In the genomic region with DNA sequence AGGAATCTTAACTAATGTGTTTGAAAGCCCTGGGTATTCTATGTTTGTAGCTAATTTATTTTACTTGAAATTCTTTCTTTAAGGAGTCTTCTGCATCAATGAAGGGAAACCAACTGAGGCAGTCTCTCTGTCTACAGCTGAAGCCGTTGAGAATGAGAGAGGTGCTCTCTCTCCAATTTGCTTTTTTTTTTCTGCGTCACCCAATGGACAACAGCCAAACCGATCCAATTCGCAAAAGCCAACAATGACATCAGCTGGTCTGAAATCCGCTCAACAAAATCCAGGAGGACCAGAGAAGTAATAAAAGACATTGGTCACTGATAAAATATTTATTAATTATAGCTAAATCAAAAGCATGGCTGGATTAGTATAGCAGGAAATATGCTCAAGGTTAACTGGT, we compare ENCODE assay signal across 30 mouse cellular contexts. TPM values are rescaled to one million over a fixed set of nuclear protein-coding genes. Genes with fewer than 3 reads are reported as not detected.
DNase-seq lines count a peak whose midpoint lies in the region; ATAC-seq lines count a peak whose summit lies in the region.
"Had no signal": no experiment of that assay in that cellular context is flagged by ENCODE, and none has a peak within 500 bp of the region (broad histone marks: within the 10 kb centered on the region; RNA-seq: fewer than 3 reads in every experiment).

No protein-coding gene starts in this region.

- 73% methylated on average over 5 of the region's 5 CpGs for WGBS in forebrain, embryonic 14.5 days
- WGBS in forebrain, embryonic 11.5 days: 90% methylated on average over 5 of the region's 5 CpGs
- WGBS in liver, embryonic 11.5 days: 86% methylated on average over 5 of the region's 5 CpGs

- DNase-seq in forebrain, embryonic 14.5 days (ENCODE audit: low spot score): peak; percentile 19
- DNase-seq in forebrain, embryonic 11.5 days (ENCODE audit: low spot score): no peak
- DNase-seq in ovary, postnatal 14 days (ENCODE audit: low spot score): peak; percentile 32
- no peak for DNase-seq in ovary, adult 18-20 months (ENCODE audit: low spot score)
- DNase-seq in gastrocnemius, postnatal 25 days: peak; percentile 49
- DNase-seq in heart, postnatal 4 days: peak; percentile 53
- DNase-seq in spleen, postnatal 36 days (ENCODE audit: low spot score in 2 of 2): no peak
- no peak for DNase-seq in liver, embryonic 11.5 days (ENCODE audit: low spot score)
- DNase-seq: B cell, adult 2 months; cerebellum, adult 18-20 months; kidney, postnatal 25 days; layer of hippocampus, postnatal 36 days; lung, embryonic 14.5 days; lung, postnatal 36 days; retina, postnatal 1 day; right cerebral cortex, postnatal 25 days had no signal

- H3K27ac ChIP-seq in forebrain, embryonic 14.5 days (ENCODE audit: low read depth, low read length): no peak overlapping the region
- H3K27ac ChIP-seq in forebrain, embryonic 11.5 days (ENCODE audit: low read depth, low read length): no peak overlapping the region
- H3K27ac ChIP-seq in liver, embryonic 11.5 days (ENCODE audit: low read depth, low read length): no peak overlapping the region
- H3K27ac ChIP-seq: forebrain, embryonic 10.5 days; heart, embryonic 13.5 days; hindbrain, embryonic 10.5 days; hindbrain, postnatal 0 days; layer of hippocampus, adult 2 months; limb, embryonic 13.5 days; liver, embryonic 14.5 days; midbrain, embryonic 13.5 days had no signal

- no peaks in the 10 kb centered on the region for H3K27me3 ChIP-seq in forebrain, embryonic 14.5 days (replicated peaks; ENCODE audit: control insufficient read depth, insufficient read depth, low read length)
- no peaks in the 10 kb centered on the region for H3K27me3 ChIP-seq in forebrain, embryonic 11.5 days (ENCODE audit: control insufficient read depth, insufficient read depth, low read length)
- H3K27me3 ChIP-seq in liver, embryonic 11.5 days (replicated peaks; ENCODE audit: control insufficient read depth, insufficient read depth, low read length): no peaks in the 10 kb centered on the region
- H3K27me3 ChIP-seq: heart, embryonic 13.5 days; limb, embryonic 13.5 days; megakaryocyte, embryonic 14.5 days; midbrain, embryonic 13.5 days; Patski had no signal

- H3K4me2 ChIP-seq in forebrain, embryonic 14.5 days (ENCODE audit: low read length): no peak overlapping the region
- no peak overlapping the region for H3K4me2 ChIP-seq in forebrain, embryonic 11.5 days (ENCODE audit: low read depth, low read length, severe bottlenecking)
- no peak overlapping the region for H3K4me2 ChIP-seq in liver, embryonic 11.5 days
- H3K4me2 ChIP-seq: heart, embryonic 13.5 days; limb, embryonic 13.5 days; lung, embryonic 14.5 days; midbrain, embryonic 13.5 days had no signal

- 0 out of 2 replicates have a peak, but pooled peaks cover 2% of the 10 kb centered on the region for H3K4me1 ChIP-seq in forebrain, embryonic 14.5 days (ENCODE audit: control insufficient read depth, insufficient read depth, low read length)
- no peaks in the 10 kb centered on the region for H3K4me1 ChIP-seq in forebrain, embryonic 11.5 days (replicated peaks; ENCODE audit: control insufficient read depth, insufficient read depth, low read length)
- no peaks in the 10 kb centered on the region for H3K4me1 ChIP-seq in liver, embryonic 11.5 days (replicated peaks; ENCODE audit: control insufficient read depth, insufficient read depth, low read length)
- H3K4me1 ChIP-seq: hindbrain, embryonic 10.5 days; limb, embryonic 13.5 days; megakaryocyte, embryonic 14.5 days had no signal

- H3K4me3 ChIP-seq in forebrain, embryonic 14.5 days (ENCODE audit: low read depth, low read length): no peak overlapping the region
- H3K4me3 ChIP-seq in forebrain, embryonic 11.5 days (ENCODE audit: low read depth, low read length): no peak overlapping the region
- no peak overlapping the region for H3K4me3 ChIP-seq in liver, embryonic 11.5 days (ENCODE audit: low read depth, low read length)
- H3K4me3 ChIP-seq: forebrain, embryonic 10.5 days; heart, embryonic 13.5 days; hindbrain, embryonic 10.5 days; layer of hippocampus, adult 2 months; limb, embryonic 13.5 days; megakaryocyte, embryonic 14.5 days; midbrain, embryonic 13.5 days had no signal

- no peaks in the 10 kb centered on the region for H3K36me3 ChIP-seq in forebrain, embryonic 14.5 days (ENCODE audit: control insufficient read depth, insufficient read depth, low read length)
- H3K36me3 ChIP-seq in forebrain, embryonic 11.5 days (ENCODE audit: control insufficient read depth, insufficient read depth, low read length): no peaks in the 10 kb centered on the region
- H3K36me3 ChIP-seq in liver, embryonic 11.5 days (ENCODE audit: control insufficient read depth, insufficient read depth, low read length): no peaks in the 10 kb centered on the region
- H3K36me3 ChIP-seq: forebrain, embryonic 10.5 days; G1E; heart, embryonic 13.5 days; hindbrain, embryonic 10.5 days; limb, embryonic 13.5 days; midbrain, embryonic 13.5 days had no signal

- no peak overlapping the region for H3K9ac ChIP-seq in forebrain, embryonic 14.5 days (ENCODE audit: low read length)
- no peak overlapping the region for H3K9ac ChIP-seq in forebrain, embryonic 11.5 days (ENCODE audit: low read length)
- H3K9ac ChIP-seq in liver, embryonic 11.5 days (ENCODE audit: low read depth, low read length): no peak overlapping the region
- H3K9ac ChIP-seq: heart, embryonic 13.5 days; limb, embryonic 13.5 days; liver, embryonic 14.5 days; lung, embryonic 14.5 days; midbrain, embryonic 13.5 days had no signal

- H3K9me3 ChIP-seq in forebrain, embryonic 14.5 days (replicated peaks; ENCODE audit: control insufficient read depth, low read length): no peaks in the 10 kb centered on the region
- no peaks in the 10 kb centered on the region for H3K9me3 ChIP-seq in forebrain, embryonic 11.5 days (ENCODE audit: control insufficient read depth, low read length)
- H3K9me3 ChIP-seq in liver, embryonic 11.5 days (ENCODE audit: control insufficient read depth, low read length): no peaks in the 10 kb centered on the region
- H3K9me3 ChIP-seq: forebrain, embryonic 10.5 days; heart, embryonic 13.5 days; hindbrain, embryonic 10.5 days; limb, embryonic 13.5 days; megakaryocyte, embryonic 14.5 days; midbrain, embryonic 13.5 days had no signal

- no peak for ATAC-seq in forebrain, embryonic 14.5 days
- ATAC-seq in forebrain, embryonic 11.5 days (replicated peaks; ENCODE audit: low FRiP score): no peak
- ATAC-seq in liver, embryonic 11.5 days (replicated peaks; ENCODE audit: low FRiP score): no peak
- ATAC-seq: hindbrain, postnatal 0 days; intestine, embryonic 16.5 days; midbrain, embryonic 13.5 days; Patski had no signal

RNA-seq across cellular contexts. Expression of gene Col6a6, which starts 26.5 kb away (rescaled TPM):
- polyA plus RNA-seq in forebrain, embryonic 14.5 days (2014; fragmentation: Nextera tagmentation; extraction: Ambion mirVana): 0.05 TPM in 1 of 2 replicates, not detected in the other
- polyA plus RNA-seq in forebrain, embryonic 11.5 days (2014; fragmentation: Nextera tagmentation; extraction: Ambion mirVana): 0.09 TPM in 1 of 2 replicates, not detected in the other
- 1 to 10 TPM; 4.4 to 4.7 TPM for total RNA-seq in gastrocnemius, postnatal 25 days (2021)
- 10 to 100 TPM; 16.6 to 18.3 TPM for total RNA-seq in heart, postnatal 4 days (2021)
- polyA plus RNA-seq in liver, embryonic 11.5 days (2014; fragmentation: Nextera tagmentation; extraction: Ambion mirVana): 0.16 and 0.21 TPM in 2 replicates
- total RNA-seq: CH12.LX; common myeloid progenitor, adult 5-6 weeks had no signal
- polyA plus RNA-seq: G1E, Patski had no signal

Comparison
In these comparisons a context has a peak if more than half of its experiments do, and no peak if none do; other contexts are left out.
1. DNase-seq: peak in forebrain, embryonic 14.5 days (single experiment), ovary, postnatal 14 days (single experiment), gastrocnemius, postnatal 25 days (single experiment) and heart, postnatal 4 days (single experiment); none in forebrain, embryonic 11.5 days (single experiment), ovary, adult 18-20 months (single experiment), spleen, postnatal 36 days (0 of 2) and liver, embryonic 11.5 days (single experiment).